Mouse (Mus musculus) embryonic facial prominence, embryonic 14.5 days (tissue): ENCODE results near the gene Gper1. TPM values are rescaled to one million over a fixed set of nuclear protein-coding genes. Genes with fewer than 3 reads are reported as not detected.
"Not testable (repeated sequence)": the region's sequence is repeated elsewhere in the genome, so short reads cannot be mapped to it uniquely, and the experiment has no call there.

Source experiments
- ATAC-seq: fragments of 200-750 bp; cut with Nextera tagmentation; 2 replicates; pipeline ENCODE4 v1.8.0; 2017; ENCODE audit warnings: low read depth, moderate number of reproducible peaks, moderate TSS enrichment
- DNase-seq: peaks from one replicate; pipeline ENCODE4 v3.0.0-alpha.2; 2015; ENCODE audit warnings: low spot score
- H3K27ac ChIP-seq: fragments of 300-500 bp; sonication (generic); replicated peaks from 2 replicates; pipeline ENCODE4 v1.5.1; 2014; ENCODE audit warnings: low read depth, mild to moderate bottlenecking, low read length, moderate library complexity
- H3K27me3 ChIP-seq: fragments of 300-500 bp; sonication (generic); replicated peaks from 2 replicates; pipeline ENCODE4 v1.6.1; 2014; ENCODE audit warnings: low read length; ENCODE audit not compliant: control insufficient read depth, insufficient read depth
- H3K36me3 ChIP-seq: fragments of 300-500 bp; sonication (generic); 2 replicates; pipeline ENCODE4 v1.6.1; 2014; ENCODE audit warnings: low read length, mixed read lengths; ENCODE audit not compliant: control insufficient read depth, insufficient read depth
- H3K4me1 ChIP-seq: fragments of 300-500 bp; sonication (generic); 2 replicates; pipeline ENCODE4 v1.6.1; 2014; ENCODE audit warnings: antibody characterized with exemption, low read length; ENCODE audit not compliant: control insufficient read depth, insufficient read depth
- H3K4me2 ChIP-seq: fragments of 300-500 bp; sonication (generic); 2 replicates; pipeline ENCODE4 v1.6.1; 2014; ENCODE audit warnings: low read depth, mild to moderate bottlenecking, low read length, moderate library complexity, mixed read lengths
- H3K4me3 ChIP-seq: fragments of 300-500 bp; sonication (generic); 2 replicates; pipeline ENCODE4 v1.5.1; 2014; ENCODE audit warnings: low read depth, mild to moderate bottlenecking, low read length
- H3K9ac ChIP-seq: fragments of 300-500 bp; sonication (generic); 2 replicates; pipeline ENCODE4 v1.6.1; 2014; ENCODE audit warnings: low read depth, mild to moderate bottlenecking, low read length, moderate library complexity, mixed read lengths
- H3K9me3 ChIP-seq: fragments of 300-500 bp; sonication (generic); 2 replicates; pipeline ENCODE4 v1.6.1; 2016; ENCODE audit warnings: low read length; ENCODE audit not compliant: control insufficient read depth
- WGBS: fragments of 180-500 bp; shearing (Covaris S2); extraction: QIAGEN DNeasy Blood & Tissue Kit; methylation state at CpG from one replicate; pipeline ENCODE4 v1.1.7; 2014; 5-methylcytosine and 5-hydroxymethylcytosine counted together
- polyA plus RNA-seq: library from polyadenylated mRNA; unstranded; fragments of >200 nt; fragmentation: Nextera tagmentation; extraction: Ambion mirVana; gene quantifications from 2 replicates; pipeline ENCODE4 v1.2.1, GENCODE M21; 2014

The Gper1 gene
- polyA plus RNA-seq, 1 experiment from 2014 or later: 6.7 TPM

DNA sequence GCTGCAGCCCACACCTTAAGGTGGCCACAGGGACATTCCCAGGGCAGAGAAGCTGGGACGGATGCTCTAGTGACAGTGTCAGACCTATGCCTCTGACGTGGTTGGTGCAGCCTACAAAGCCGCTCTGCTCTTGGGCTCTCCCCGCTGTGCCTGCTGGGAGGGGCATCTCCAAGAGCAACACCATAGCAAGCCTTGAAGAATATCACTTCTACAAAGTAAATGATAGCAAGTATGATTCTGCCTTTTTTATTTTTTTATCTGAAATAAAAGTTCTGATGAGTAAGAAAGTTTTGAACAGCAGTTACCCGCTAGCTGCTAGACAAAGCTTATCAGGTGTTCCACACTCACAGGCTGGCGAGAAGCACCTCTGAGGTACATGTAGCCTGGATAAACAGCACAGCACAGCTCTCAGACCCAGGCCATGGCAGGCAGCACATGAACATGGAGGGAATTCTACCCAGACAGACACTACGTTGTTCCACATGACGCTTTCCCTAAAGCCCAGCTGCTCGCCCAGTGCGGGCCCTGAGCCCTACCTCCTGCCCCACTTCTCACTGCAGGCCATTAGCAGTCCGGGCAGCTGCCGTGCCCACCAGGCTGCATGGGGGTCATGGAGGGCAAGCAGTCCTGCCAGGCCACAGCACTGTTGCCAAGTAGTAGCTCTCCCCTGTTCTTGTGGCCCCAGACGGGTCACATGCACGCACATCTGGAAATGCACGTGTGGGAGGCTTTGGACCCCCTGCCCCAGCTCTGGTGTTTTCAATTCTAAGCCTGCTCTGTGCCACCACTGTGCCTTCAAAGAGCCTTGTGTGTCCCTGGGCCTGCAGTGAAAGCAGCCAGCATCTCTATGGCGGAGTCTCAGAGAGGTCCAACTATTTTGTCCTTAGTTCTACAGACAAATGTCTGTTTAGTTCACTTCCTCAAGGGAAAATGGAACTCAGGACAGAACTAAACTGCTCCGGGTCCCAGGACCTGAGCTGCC, 34.0 kb upstream of the Gper1 start:
- peak overlapping the region; percentile 77 for H3K27ac ChIP-seq
- DNase-seq (no peak), ATAC-seq (peak; percentile 20; the same call in 1 of the 2 replicates)
- peaks cover 13% of the 10 kb centered on the region for H3K4me1 ChIP-seq
- no peaks in the 10 kb centered on the region for H3K27me3 ChIP-seq
- 66% methylated on average over 17 of the region's 17 CpGs for WGBS
- 0 out of 2 replicates have a peak, but pooled peaks cover 4% of the 10 kb centered on the region for H3K36me3 ChIP-seq
- no peak overlapping the region for H3K4me3 ChIP-seq
- no peak overlapping the region; the same call in 1 of the 2 replicates for H3K4me2 ChIP-seq
- peak overlapping the region; percentile 41 for H3K9ac ChIP-seq
- H3K9me3 ChIP-seq: no peaks in the 10 kb centered on the region

DNA sequence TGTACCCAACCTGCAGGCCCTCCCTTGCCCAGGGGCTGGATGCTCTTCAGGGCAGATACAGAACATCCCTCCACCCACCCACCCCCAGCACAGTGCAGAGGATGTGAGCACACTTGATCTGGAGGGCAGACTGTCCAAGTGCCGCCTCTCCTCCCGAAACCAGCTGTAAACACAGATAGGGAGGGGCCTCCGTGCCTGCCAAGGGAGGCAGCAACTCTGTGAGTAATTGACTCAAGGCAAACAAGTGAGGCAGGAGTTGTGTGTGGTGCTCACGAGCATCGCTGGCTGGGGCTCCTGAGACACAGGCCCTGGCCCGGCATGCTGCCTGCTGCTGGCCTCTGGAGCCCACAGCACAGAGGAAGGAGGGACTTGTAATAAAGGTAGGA, 33.3 kb upstream of the Gper1 start:
- 13% methylated on average over 6 of the region's 6 CpGs for WGBS
- no peak overlapping the region; the same call in 1 of the 2 replicates for H3K4me2 ChIP-seq
- no peaks in the 10 kb centered on the region for H3K9me3 ChIP-seq
- H3K9ac ChIP-seq: peak overlapping the region; percentile 41
- no peak overlapping the region for H3K4me3 ChIP-seq
- 0 out of 2 replicates have a peak, but pooled peaks cover 4% of the 10 kb centered on the region for H3K36me3 ChIP-seq
- 0 out of 2 replicates have a peak, but pooled peaks have one; percentile 26 for ATAC-seq
- H3K27ac ChIP-seq: peak overlapping the region; percentile 77
- H3K4me1 ChIP-seq: peaks cover 13% of the 10 kb centered on the region
- peak; percentile 65 for DNase-seq
- H3K27me3 ChIP-seq: no peaks in the 10 kb centered on the region

DNA sequence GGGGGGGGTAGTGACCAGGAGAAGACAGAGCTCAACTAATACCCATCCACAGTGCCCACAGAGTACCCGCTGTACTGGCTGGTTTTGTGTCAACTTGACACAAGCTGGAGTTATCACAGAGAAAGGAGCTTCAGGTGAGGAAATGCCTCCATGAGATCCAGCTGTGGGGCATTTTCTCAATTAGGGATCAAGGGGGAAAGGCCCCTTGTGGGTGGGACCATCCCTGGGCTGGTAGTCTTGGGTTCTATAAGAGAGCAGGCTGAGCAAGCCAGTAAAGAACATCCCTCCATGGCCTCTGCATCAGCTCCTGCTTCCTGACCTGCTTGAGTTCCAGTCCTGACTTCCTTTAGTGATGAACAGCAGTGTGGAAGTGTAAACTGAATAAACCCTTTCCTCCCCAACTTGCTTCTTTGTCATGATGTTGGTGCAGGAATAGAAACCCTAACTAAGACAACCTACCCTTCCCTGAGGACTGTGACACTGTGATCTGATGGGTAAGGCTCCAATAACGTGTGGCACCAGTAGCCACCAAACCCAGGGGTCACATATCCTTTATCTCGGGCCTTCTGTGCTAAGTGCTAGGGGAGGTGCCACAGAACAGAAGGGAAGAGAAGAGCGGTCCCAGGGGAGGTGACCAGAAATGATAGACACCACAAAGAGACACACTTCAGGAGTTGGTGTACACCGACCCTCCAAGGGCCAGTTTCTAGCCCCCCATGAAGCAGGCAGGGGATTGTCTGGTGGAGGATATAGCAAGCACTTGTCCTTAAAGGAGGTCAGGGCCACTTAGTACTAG, 32.4 kb upstream of the Gper1 start:
- H3K9ac ChIP-seq, ATAC-seq, H3K9me3 ChIP-seq, H3K27ac ChIP-seq, H3K27me3 ChIP-seq, DNase-seq, H3K4me3 ChIP-seq, H3K4me2 ChIP-seq, H3K36me3 ChIP-seq: not testable (repeated sequence)
- H3K4me1 ChIP-seq: peaks cover 13% of the 10 kb centered on the region
- WGBS: 75% methylated on average over 5 of the region's 5 CpGs

DNA sequence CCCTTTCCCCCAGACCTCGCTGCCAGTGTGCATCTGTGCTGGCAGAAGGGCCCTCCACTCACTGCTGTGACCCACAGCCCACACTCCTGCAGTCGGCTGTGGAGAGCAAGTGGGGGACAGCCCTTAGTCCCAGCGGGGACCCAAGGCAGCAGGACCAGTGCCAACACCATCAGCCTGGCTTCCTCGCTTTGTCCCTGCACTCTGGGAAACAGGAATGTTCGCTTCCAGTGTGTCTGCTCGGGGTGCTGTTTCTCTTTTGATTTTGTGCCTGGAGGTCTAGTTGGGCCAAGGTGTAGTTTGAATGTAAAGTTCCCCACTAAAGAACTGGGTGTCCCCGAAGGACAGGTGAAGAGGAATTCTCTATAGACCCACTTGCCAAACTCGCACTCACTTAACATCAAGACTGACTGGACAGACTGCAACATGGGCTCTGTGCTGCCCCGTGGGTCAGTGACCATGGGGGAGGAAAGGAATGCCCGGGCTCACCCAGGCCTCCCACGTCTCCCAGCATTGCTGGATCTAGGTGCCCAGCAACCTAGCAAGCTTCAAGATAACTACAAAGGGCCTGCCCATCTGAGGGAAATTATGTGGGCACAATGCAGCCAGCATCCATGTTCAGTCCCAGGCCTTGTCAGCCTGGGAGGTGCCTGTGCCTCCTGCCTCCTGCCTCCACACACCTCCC, 31.5 kb upstream of the Gper1 start:
- Histone ChIP-seq H3K4me1 (peaks cover 13% of the 10 kb centered on the region), H3K9me3 (no peaks in the 10 kb centered on the region), H3K36me3 (0 out of 2 replicates have a peak, but pooled peaks cover 4% of the 10 kb centered on the region), H3K27me3 (no peaks in the 10 kb centered on the region), H3K4me3 (no peak overlapping the region), H3K9ac (0 out of 2 replicates have a peak overlapping the region, but pooled peaks have one; percentile 14), H3K27ac (no peak overlapping the region; the same call in 1 of the 2 replicates), H3K4me2 (no peak overlapping the region)
- DNase-seq (no peak), ATAC-seq (no peak)
- WGBS: 69% methylated on average over 9 of the region's 11 CpGs

DNA sequence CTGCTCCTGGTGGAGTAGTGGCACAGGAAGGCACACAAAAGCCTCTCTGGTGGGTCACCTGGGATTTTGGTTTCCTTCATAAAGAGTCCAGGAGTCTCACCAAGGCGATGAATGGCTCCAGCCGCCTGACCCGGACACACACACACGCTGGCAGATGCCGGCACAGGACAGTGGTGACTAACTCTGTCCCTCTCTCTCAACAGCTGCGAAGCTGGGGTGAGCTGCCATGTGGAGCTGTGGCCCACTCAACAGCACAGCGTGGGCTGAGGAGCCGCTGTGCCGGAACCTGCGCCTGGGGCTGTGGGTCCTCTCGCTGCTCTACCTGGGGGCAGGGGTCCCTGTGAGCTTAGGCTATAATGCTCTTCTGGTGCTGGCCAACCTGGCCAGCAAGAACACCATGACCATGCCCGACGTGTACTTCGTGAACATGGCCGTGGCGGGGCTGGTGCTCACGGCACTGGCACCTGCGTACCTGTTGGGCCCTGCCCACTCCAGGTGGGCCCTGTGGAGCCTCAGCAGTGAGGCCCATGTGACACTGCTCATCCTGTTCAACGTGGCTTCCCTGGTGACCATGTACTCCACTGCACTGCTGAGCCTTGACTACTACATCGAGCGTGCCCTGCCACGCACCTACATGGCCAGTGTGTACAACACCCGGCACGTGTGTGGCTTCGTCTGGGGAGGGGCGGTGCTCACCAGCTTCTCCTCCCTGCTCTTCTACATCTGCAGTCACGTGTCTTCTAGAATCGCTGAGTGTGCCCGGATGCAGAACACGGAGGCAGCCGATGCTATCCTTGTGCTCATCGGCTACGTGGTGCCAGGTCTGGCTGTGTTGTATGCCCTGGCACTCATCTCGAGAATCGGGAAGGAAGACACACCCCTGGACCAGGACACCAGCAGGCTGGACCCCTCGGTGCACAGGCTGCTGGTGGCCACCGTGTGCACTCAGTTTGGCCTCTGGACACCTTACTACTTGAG, 30.4 kb upstream of the Gper1 start:
- Histone ChIP-seq H3K4me2 (no peak overlapping the region), H3K36me3 (0 out of 2 replicates have a peak, but pooled peaks cover 4% of the 10 kb centered on the region), H3K9ac (no peak overlapping the region), H3K9me3 (no peaks in the 10 kb centered on the region), H3K27me3 (no peaks in the 10 kb centered on the region), H3K4me3 (no peak overlapping the region), H3K4me1 (peaks cover 13% of the 10 kb centered on the region), H3K27ac (no peak overlapping the region)
- DNase-seq (no peak), ATAC-seq (no peak)
- 93% methylated on average over 35 of the region's 37 CpGs for WGBS

DNA sequence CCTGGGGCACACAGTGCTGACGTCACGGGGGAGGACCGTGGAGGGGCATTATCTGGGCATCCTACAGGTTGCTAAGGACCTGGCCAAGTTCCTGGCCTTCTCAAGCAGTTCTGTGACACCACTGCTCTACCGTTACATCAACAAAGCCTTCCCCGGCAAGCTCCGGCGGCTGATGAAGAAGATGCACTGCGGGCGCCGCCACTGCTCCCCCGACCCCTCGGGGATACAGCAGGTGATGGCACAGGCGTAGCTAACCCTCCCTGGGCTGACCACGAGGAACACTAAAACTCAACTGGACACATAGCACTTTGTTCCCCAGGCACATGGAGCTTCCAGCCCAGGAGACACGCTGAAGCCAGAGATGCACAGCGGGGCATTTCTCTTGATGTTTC, 29.8 kb upstream of the Gper1 start:
- H3K36me3 ChIP-seq: 0 out of 2 replicates have a peak, but pooled peaks cover 4% of the 10 kb centered on the region
- H3K27me3 ChIP-seq: no peaks in the 10 kb centered on the region
- H3K27ac ChIP-seq: no peak overlapping the region
- no peak overlapping the region for H3K4me2 ChIP-seq
- H3K4me1 ChIP-seq: peaks cover 13% of the 10 kb centered on the region
- WGBS: 91% methylated on average over 16 of the region's 16 CpGs
- H3K9me3 ChIP-seq: no peaks in the 10 kb centered on the region
- H3K9ac ChIP-seq: no peak overlapping the region
- no peak for DNase-seq
- no peak overlapping the region for H3K4me3 ChIP-seq
- ATAC-seq: no peak

DNA sequence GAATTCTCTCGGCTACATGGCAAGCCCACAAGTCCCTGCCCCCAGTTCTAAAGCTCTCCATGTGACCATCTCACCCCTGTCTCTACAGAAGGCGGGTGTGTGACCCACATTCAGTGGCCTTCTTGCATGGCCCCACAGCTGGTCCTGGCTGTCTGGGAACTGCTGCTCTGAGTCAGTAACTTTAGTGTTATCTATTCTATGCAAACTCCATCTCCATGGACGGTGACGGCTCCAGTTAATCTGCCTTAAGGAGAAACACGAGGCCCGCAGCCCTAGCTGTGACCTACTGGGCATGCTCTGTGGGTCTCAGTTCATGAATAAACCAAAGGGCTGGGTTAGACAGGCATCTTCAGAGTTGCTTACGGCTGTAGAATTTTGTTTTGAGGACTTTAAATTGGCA, 28.6 kb upstream of the Gper1 start:
- H3K4me2 ChIP-seq: no peak overlapping the region
- no peaks in the 10 kb centered on the region for H3K9me3 ChIP-seq
- H3K27ac ChIP-seq: no peak overlapping the region
- H3K4me1 ChIP-seq: peaks cover 8% of the 10 kb centered on the region
- ATAC-seq: no peak
- H3K36me3 ChIP-seq: 0 out of 2 replicates have a peak, but pooled peaks cover 4% of the 10 kb centered on the region
- no peak for DNase-seq
- no peak overlapping the region for H3K9ac ChIP-seq
- no peaks in the 10 kb centered on the region for H3K27me3 ChIP-seq
- WGBS: 63% methylated on average over 7 of the region's 7 CpGs
- no peak overlapping the region for H3K4me3 ChIP-seq
